Mouse (Mus musculus): Measurements from ENCODE around the gene Msrb3.

Gene Msrb3

DNA sequence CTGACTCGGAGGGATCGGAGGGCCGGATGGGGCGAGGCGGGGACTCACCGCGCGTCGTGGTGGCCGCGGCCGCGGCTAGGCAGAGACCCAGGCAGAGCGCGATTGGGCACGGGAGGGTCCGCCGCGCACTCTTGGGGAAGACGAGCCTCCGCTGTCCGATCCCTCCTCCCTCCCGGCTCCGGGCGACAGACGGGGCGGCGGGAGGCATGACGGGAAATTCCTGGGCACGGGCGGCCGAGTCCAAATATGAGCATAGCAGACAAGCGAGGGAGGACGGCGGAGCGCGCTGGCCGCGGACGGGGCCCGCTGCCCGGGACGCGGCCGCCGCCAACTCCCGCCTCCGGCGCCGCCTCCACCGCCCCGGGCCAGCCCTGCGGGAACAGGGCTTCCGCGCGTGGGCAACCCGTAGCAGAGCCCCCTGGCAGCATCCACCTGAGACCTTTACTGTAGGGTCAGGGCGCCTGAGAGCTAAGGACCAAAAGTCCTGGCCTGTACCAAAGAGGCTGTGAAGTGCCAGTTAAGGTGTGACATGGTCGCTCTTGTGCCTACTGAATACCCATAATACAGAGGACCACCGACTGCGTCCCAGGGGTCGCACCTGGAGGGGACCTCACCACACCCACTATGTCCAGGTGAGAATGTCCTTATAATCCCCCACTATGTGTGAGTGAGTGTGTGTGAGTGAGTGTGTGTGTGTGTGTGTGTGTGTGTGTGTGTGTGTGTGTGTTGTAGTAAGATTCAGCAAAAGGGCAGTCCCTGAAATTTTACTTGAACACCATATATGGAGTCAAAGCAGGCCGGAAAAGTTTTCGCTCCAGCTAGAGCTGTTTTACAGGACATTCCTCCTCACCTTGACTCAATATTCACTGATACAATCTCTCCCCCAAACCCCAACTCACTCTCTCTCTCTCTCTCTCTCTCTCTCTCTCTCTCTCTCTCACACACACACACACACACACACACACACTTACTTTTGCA, at the start of gene Msrb3:
Gene Msrb3, minus strand, starts transcription at position 317 of the 978 bp plus-strand sequence.
- in situ Hi-C loops (cut with MboI, MseI), result no loop called here

DNA sequence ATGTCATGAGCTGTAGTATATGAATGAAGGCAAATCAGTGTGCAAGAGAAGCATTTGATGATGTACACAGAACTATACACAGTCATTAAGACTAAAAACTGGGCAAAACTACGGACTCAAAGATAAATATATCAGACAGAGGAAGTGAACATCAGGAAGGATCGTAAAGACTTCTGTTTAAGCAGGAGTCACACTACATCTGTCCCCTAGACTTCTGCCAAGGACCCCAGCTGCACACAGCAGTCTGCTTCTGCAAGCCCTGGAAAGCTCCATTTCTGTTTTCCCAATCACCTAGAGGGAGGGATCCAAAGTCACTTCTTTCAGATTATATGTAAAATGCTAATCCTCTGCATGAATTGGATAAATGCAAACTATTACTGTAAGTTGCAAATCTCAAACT, 49.6 kb upstream of the Msrb3 start:
- in situ Hi-C loops (cut with MboI, MseI), result no loop called here

DNA sequence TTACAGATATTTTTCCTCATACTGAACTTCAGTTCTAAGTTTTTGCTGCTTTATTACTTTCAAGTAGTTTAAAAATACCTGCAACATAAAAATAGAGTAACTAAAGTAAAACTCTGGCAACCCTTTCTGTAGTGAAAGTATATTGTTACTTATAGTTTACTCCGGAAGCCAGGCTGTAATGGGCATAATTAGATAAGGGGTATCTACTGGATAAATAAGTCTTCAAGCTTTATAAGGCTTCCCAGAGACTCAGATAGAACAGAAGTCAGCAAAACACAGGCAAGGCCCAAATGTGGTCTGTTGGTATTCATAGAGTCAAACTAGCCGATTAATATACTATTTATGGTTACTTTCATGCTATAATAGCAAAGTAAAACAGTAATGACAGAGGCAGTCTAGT, 48.9 kb upstream of the Msrb3 start:
- in situ Hi-C loops (cut with MboI, MseI), result no loop called here

DNA sequence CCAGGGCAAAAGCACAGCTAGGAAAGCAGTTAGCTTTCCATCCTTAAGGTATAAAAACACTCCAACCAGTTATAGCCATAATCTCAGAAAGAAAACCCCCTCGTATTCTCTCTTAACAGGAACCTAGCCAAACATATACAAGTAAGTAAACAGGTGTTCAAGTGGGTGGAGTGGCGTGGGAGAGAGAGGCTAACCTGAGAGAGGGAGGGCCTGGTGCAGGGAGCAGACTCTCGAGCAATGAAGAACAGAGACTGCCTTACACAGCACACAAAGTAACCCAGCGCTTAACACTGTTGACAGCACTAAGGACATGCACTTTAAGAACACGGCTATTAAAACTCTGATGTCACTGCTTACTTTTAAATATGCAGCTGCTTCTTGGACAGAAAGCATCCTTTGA, 47.9 kb upstream of the Msrb3 start:
- in situ Hi-C loops (cut with MboI, MseI), result no loop called here

DNA sequence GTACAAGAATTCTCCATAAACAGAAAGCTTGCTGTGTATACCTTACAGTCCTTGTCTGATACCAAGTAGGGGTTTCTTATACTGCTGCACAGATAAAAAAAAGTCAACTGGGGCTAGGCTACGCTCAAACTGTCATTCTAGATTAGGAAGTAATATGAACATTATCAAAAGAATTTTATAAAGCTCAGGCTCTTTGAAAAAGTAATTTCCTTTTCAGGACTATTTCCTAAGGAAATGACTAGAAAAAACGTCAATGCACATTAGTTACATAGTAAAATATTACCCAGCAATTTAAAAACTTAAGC, 40.0 kb upstream of the Msrb3 start:
- in situ Hi-C loops (cut with MboI, MseI), result no loop called here

DNA sequence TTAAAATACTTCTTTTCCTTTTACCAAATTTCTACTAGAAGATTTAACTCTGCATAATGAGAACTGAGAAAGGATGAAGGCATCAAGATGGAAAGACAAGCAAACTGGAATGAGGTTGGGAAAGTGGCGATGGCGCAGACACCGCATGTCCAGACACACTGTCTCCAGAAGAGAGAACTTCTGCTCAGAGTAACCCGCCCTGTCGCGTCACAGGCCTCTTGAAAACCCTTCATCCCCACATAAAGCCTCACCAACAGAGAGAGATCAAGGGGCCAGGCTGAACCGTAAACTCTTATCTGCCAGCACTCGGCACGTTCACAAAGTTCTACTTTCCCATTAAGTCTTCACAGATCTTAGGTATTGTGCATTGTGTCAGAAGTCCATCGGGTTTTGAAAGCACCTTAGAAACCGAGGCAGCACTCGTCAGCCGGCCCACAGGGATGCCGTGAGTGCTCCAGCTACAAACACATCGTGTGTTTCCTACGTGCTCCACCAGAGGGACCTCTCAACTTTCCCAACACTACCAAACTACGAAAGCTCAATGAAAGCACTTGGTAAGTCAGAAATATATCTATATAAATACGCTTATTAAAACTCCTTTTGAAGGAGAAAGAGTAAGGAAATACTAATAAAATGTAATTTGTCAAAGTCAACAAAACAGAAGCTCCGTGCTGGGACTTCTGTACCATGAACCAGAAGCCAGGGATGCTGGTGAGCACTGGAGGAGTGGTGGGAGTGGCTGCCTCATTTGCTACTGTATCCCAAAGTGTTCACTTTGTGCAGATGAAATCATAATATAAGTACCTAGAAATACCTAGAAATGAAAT, 39.4 kb upstream of the Msrb3 start:
- in situ Hi-C loops (cut with MboI, MseI), result no loop called here

DNA sequence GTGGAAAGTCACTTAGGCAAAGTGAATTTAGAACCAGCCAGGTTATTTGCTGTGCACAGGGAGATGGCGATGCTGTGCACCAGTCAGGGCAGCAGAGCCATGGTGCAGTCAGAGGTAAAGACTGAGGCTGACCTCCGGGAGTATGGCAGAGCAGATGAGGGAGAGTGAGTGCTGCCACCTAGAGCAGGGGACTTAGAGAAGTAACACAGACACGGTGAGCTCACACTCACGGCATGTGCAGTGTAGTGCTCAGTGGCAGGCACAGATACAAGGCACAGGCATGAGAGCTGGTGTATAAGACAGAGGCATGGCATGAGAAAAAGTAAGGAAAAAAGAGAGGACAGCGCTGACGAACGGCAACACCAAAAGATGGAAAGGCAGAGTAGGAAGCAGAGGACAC, 30.6 kb upstream of the Msrb3 start:
- in situ Hi-C loops (cut with MboI, MseI), result no loop called here

DNA sequence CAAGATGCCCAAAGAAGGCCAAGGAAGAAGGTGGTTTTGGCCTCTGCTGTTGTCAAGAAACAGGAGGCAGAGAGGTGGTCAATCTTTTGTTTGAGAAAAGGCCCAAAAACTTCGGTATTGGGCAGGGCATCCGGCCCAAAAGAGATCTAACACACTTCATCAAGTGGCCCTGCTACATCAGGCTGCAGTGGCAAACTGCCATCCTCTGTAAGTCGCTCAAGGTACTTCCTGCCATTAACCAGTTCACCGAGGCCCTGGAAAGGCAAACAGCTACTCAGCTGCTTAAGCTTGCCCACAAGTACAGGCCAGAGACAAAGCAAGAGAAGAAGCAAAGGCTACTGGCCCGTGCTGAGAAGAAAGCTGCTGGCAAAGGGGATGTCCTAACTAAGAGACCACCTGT, 29.3 kb upstream of the Msrb3 start:
- in situ Hi-C loops (cut with MboI, MseI), result no loop called here

DNA sequence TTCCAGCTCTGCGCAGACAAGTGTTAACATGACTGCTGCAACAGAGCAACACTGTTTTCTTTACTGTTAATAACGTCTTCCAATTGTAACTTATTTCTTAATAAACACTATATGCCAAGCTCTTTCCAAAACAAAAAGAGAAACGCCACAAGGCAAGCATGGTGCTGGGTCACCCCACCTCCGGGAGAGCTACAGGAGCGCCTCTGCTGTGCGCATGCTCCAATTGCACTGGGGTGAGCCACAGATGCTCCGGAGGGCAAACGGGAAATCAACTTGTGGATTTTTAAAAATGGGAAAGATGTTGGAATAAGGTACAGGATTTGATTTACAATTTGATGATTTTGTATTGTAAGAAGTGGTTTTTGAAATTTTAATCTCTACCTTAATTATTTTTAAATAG, 27.3 kb upstream of the Msrb3 start:
- in situ Hi-C loops (cut with MboI, MseI), result no loop called here

DNA sequence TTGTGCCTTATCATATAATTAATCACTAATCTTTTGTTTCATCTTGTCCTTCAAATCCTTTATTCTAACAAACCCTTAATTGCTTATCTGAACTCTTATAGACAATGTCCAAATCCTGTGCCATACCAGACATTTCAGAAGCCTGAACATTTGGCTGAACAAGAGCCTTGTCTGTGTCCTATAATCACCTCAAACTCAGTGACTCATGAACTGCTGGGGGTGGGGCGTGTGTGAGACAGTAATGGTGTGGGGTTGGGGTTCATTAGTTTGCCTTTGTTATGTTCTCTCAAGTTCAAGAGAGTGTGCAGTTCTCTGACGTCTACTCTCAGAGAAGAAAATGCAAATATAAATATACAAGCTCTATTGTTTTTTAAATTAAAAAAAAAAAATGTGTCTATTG, 22.6 kb upstream of the Msrb3 start:
- in situ Hi-C loops (cut with MboI, MseI), result no loop called here

DNA sequence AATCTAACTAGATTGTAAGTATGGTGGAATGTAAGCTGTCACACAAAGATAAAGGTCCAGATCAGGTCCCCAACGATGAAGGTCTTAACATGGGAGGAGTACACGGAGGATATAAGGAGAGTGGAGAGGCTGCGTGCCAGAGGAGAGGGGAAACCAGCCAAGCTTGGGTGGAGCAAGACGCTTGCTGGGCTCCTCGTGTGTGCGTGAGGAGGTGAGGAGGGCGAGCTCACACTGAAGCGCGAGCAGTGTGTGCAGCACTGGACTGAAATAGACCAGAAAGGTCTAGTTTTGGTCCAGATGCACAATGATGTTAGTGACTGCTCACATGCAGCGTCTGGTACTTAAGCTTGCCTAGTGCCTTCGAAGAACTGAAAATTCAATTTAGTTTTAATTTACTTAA, 21.7 kb upstream of the Msrb3 start:
- in situ Hi-C loops (cut with MboI, MseI), result no loop called here

DNA sequence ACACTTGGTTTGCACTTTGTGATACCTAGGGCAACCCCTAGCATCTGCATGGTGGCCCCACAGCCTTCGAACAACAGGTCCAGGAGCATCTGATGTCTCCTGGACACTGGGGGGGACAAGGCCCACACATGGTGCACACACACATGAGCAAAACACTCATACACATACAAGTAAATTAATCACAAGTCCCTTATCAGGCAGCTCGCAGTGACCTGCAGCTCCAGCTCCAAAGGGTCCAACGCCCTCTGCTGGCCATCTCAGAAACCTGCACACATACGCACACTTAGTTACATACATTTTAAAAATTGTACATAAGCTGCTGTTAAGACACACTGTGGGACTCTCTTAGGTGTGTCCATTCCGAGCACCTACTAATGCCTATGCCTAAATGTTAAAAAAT, 17.3 kb upstream of the Msrb3 start:
- in situ Hi-C loops (cut with MboI, MseI), result no loop called here

DNA sequence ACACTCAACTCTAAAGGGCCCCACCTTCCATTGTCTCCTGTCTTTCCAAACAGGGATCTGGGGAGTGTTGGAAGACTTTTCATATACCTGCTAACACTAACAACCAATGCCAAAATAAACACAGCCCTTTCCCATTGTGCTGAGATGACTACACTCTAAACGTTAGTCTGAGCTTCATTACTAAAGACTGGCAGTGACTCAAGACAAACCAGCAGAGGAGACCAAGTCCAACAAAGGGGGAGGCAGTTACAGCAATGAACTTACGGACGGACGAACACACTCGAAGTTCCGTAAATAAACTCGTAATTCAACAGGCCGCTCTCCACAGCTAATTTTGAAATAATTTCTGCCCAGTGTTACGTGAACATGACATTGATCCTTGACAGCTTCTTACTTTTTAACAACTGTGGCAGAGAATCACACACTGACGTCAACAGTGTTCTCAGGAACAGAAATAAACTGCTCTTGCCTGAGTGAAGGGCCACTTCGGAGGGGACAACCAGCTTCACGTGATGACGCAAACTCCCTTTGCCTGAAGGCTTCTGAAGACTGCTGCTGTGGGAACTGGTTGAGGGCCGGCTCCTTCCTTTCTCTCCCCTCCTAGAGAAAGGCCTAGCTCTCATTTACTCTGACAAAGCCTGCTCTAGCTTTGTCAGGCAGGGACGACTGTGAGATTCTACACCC, 16.2 kb upstream of the Msrb3 start:
- in situ Hi-C loops (cut with MboI, MseI), result no loop called here

DNA sequence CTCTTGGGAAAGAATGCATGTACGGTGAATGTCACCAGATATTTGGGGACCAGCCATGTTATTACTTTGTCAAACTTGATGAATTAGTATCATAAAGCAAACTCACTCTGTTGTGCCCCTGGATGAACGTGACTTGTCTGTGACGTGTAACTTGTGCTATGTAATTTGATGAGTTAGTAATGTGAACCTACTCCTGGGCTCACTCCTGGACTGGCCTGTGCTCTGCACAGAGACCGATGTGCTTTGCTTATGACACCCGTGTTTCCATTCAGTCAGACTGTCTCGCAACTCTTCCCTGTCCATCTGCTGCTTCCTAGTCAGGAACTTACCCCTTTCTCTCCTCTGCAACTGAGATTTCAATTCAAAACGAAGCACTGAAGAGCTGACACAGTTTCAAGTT, 15.4 kb upstream of the Msrb3 start:
- in situ Hi-C loops (cut with MboI, MseI), result no loop called here

DNA sequence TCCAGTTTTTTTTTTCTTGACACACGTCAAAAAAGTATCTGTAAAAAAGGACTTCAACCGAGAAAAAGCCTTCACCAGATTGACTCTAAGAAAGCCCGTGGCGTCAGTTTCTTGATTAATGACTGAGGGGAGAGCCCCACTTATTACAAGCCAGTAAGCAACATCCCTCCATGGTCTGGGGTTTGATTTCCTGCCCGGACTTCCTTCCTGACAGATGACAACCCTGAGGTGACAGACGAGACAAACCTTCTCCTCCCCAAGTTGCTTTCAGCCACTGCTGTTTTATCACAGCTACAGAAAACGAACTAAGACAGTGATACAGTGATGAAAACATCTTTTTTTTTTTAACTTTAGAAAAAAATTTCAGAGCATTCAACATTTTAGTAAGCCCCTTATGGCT, 14.9 kb upstream of the Msrb3 start:
- in situ Hi-C loops (cut with MboI, MseI), result no loop called here

DNA sequence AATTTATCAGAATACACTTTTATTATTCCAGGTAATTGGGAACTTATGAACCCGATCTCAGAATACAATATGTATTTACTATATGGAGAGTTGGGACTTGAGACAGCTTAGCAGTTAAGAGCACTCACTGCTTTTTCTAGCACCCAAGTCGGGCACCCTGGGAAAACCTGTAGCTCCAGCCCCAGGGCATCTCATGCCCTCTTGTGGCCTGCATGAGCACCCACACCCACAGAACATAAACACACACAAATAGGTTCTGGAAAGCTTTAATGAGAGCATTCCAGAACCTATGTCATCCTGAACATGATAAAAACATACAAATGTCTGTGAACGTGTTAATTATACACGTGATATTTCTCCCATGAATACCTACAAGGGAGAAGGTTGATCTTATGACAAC, 13.1 kb upstream of the Msrb3 start:
- in situ Hi-C loops (cut with MboI, MseI), result no loop called here

DNA sequence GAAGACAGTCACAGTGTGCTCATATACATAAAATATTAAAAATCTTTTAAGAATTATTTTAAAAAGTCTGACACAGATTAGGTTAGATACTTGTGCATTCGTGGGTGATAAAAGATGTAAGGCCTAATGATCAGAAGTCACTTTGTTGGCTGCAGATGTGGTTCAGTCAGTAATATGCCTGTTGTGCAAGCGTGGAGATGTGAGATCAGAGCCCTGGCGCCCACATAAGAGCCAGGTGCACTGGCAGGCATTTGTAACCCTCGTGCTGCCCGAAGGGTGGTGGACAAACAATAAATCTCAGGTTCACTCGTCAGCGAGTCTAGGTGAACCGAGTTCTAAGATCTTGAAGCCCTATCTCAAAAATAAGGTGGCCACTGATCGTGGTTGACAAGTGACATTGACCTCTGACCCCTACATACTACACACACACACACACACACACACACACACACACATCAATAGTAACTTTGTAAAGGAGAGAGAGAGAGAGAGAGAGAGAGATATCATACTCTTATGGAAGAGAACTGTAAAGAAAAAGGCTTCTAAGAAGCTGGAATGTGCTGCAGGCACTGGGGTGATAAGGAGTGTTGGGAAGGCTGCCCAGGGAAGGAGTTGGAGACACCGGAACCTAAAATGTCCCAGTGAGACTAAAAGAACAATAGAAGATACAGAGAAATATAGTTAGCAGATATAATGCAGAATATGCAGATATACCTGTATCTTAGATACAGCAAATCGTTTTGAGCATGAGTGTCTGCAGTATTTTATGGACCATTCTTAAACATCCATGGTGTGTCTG, 10.1 kb upstream of the Msrb3 start:
- in situ Hi-C loops (cut with MboI, MseI), result loop anchor here in 1 of 2 experiments (10.0 kb wide), 1 partner anchor 1756 kb away; no protein-coding TSS in a partner anchor

DNA sequence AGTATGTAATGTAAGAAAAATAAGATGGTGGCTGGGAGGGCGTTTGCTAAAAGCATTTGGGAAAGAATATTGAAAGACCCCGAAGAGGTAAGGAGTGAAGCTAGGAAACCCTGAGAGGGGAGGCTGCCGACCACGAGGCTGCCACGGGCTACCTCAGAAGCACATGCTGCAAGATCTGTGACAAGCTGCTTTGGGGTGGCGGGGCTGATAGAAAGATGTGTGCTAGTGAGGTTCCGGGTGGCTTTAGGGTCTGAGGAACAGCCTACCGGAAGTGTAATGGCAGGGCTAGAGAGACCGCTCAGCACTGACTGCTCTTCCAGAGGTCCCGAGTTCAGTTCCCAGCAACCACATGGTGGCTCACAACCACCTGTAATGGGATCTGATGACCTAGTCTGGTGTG, 5.8 kb upstream of the Msrb3 start:
- in situ Hi-C loops (cut with MboI, MseI), result loop anchor here in 1 of 2 experiments (10.0 kb wide), 1 partner anchor 1760 kb away; no protein-coding TSS in a partner anchor

DNA sequence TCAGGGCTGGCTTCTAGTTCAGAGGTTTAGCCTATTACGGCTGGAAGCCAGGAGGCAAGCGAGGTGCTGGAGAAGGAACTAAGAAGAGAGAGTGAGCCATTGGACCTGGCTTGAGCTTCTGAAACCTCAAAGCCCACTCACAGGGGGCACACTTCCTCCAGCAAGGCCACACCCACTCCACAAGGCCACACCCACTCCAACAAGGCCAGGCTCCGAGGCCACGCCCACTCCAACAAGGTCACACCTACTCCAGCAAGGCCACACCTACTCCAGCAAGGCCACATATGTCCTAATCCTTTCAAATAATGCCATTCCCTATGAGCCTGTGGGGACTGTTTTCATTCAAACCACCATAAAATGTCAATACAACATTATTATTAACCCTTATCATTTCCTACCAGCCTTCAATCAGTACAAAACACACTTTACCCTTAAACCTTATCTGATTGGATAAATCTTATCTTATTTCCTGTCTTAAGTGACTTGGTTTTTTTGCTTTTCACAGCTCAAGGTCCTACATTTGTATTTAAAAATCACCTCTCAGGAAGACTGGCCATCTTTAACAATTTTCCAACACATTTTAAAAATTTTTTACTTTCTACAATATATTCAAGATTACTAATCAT, 5.1 kb upstream of the Msrb3 start:
- in situ Hi-C loops (cut with MboI, MseI), result loop anchor here in 1 of 2 experiments (10.0 kb wide), 1 partner anchor 1761 kb away; no protein-coding TSS in a partner anchor

DNA sequence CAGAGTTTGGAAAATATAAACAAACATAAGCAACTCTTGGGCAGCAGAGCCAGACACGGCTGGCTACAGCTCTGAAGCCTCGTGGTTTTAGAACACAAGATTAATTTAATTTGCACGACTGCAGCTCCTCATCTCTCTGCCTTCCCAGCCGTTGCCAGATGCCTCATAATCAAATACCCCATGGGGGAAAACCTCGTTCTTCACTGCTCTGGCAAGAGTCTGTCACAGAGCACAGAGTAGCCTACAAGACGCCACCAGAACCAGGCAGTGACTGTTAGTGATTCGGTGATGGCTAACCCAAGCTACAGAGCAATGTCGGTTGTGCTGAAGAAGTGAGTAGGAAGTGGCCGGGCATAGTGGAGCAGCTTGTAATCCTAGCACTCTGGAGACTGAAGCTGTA, 2.8 kb upstream of the Msrb3 start:
- in situ Hi-C loops (cut with MboI, MseI), result loop anchor here in 1 of 2 experiments (10.0 kb wide), 1 partner anchor 1763 kb away; no protein-coding TSS in a partner anchor

DNA sequence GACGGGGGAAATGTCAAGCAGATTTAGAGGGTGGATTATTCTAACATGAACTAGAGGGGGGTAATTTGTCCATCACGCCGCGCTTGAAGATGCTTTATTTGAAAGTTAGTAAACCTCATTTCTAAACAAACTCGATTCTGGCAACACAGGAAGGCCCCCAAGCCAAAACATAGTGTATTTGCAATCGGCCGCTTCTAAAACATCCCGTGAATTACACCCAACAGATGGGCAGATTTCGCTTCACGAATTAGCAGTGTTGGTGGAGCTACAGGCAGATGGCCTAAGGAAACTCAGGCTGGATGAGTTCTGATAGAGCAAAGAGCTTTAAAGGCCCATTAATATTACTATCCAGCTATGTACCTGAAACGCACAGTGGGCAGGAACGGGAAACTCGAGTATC, 1.2 kb upstream of the Msrb3 start:
- in situ Hi-C loops (cut with MboI, MseI), result loop anchor here in 1 of 2 experiments (10.0 kb wide), 1 partner anchor 1765 kb away; no protein-coding TSS in a partner anchor
